In genomic region chr10:125787441-125788060, GRCm38 (mm10) we compare ENCODE assay signal across 7 mouse cellular contexts.
DNase-seq lines count a peak whose midpoint lies in the region; ATAC-seq and TF ChIP-seq lines count a peak whose summit lies in the region.

No protein-coding gene starts in this region.

- no peaks in the 10 kb centered on the region for H3K9me3 ChIP-seq in lung, embryonic 14.5 days (ENCODE audit: low read depth, low read length)
- no peaks in the 10 kb centered on the region for H3K9me3 ChIP-seq in forebrain, embryonic 14.5 days (replicated peaks; ENCODE audit: control insufficient read depth, low read length)
- no peaks in the 10 kb centered on the region for H3K9me3 ChIP-seq in limb, embryonic 15.5 days
- H3K9me3 ChIP-seq in stomach, embryonic 15.5 days, result no peaks in the 10 kb centered on the region

- H3K4me2 ChIP-seq in lung, embryonic 14.5 days, result peak overlapping the region; percentile 59
- peak overlapping the region; percentile 58 for H3K4me2 ChIP-seq in forebrain, embryonic 14.5 days (ENCODE audit: low read length)
- peak overlapping the region; percentile 51 for H3K4me2 ChIP-seq in limb, embryonic 15.5 days
- peak overlapping the region; percentile 53 for H3K4me2 ChIP-seq in stomach, embryonic 15.5 days

- 13% methylated on average over 19 of the region's 19 CpGs for WGBS in lung, embryonic 14.5 days
- 31% methylated on average over 19 of the region's 19 CpGs for WGBS in forebrain, embryonic 14.5 days
- WGBS in limb, embryonic 15.5 days, result 24% methylated on average over 19 of the region's 19 CpGs
- WGBS in stomach, embryonic 15.5 days, result 20% methylated on average over 19 of the region's 19 CpGs

- no peaks in the 10 kb centered on the region for H3K36me3 ChIP-seq in lung, embryonic 14.5 days (ENCODE audit: insufficient read depth)
- no peaks in the 10 kb centered on the region for H3K36me3 ChIP-seq in forebrain, embryonic 14.5 days (ENCODE audit: control insufficient read depth, insufficient read depth, low read length)
- no peaks in the 10 kb centered on the region for H3K36me3 ChIP-seq in limb, embryonic 15.5 days
- H3K36me3 ChIP-seq in stomach, embryonic 15.5 days, result no peaks in the 10 kb centered on the region

- H3K4me3 ChIP-seq in lung, embryonic 14.5 days (ENCODE audit: low read depth, low read length), result peak overlapping the region; percentile 26
- peak overlapping the region; percentile 20; the same call in 1 of the 2 replicates for H3K4me3 ChIP-seq in forebrain, embryonic 14.5 days (ENCODE audit: low read depth, low read length)
- peak overlapping the region; percentile 32 for H3K4me3 ChIP-seq in limb, embryonic 15.5 days
- peak overlapping the region; percentile 29; the same call in 1 of the 2 replicates for H3K4me3 ChIP-seq in stomach, embryonic 15.5 days (replicated peaks)

- intact Hi-C loops in left cerebral cortex, postnatal 14 days (cut with DNase I), result loop anchor here (10.0 kb wide), 1 partner anchor 737 kb away; no protein-coding TSS in a partner anchor

- H3K27me3 ChIP-seq in lung, embryonic 14.5 days (ENCODE audit: insufficient read depth, low read length), result no peaks in the 10 kb centered on the region
- no peaks in the 10 kb centered on the region for H3K27me3 ChIP-seq in forebrain, embryonic 14.5 days (replicated peaks; ENCODE audit: control insufficient read depth, insufficient read depth, low read length)
- H3K27me3 ChIP-seq in limb, embryonic 15.5 days, result no peaks in the 10 kb centered on the region
- no peaks in the 10 kb centered on the region for H3K27me3 ChIP-seq in stomach, embryonic 15.5 days (replicated peaks)

- peak overlapping the region; percentile 94 for H3K27ac ChIP-seq in lung, embryonic 14.5 days (ENCODE audit: low read depth)
- H3K27ac ChIP-seq in forebrain, embryonic 14.5 days (ENCODE audit: low read depth, low read length), result no peak overlapping the region
- H3K27ac ChIP-seq in limb, embryonic 15.5 days, result peak overlapping the region; percentile 90
- H3K27ac ChIP-seq in stomach, embryonic 15.5 days, result peak overlapping the region; percentile 83

- peaks cover 24% of the 10 kb centered on the region for H3K4me1 ChIP-seq in lung, embryonic 14.5 days (ENCODE audit: insufficient read depth)
- peaks cover 19% of the 10 kb centered on the region for H3K4me1 ChIP-seq in forebrain, embryonic 14.5 days (ENCODE audit: control insufficient read depth, insufficient read depth, low read length)
- H3K4me1 ChIP-seq in limb, embryonic 15.5 days, result peaks cover 25% of the 10 kb centered on the region
- H3K4me1 ChIP-seq in stomach, embryonic 15.5 days, result peaks cover 13% of the 10 kb centered on the region

- peak overlapping the region; percentile 16 for H3K9ac ChIP-seq in lung, embryonic 14.5 days
- 0 out of 2 replicates have a peak overlapping the region, but pooled peaks have one; percentile 36 for H3K9ac ChIP-seq in forebrain, embryonic 14.5 days (ENCODE audit: low read length)
- no peak overlapping the region for H3K9ac ChIP-seq in limb, embryonic 15.5 days
- no peak overlapping the region for H3K9ac ChIP-seq in stomach, embryonic 15.5 days

- ATAC-seq in lung, embryonic 14.5 days (ENCODE audit: insufficient read depth), result peak; percentile 11; the same call in 1 of the 2 replicates
- ATAC-seq in forebrain, embryonic 14.5 days, result peak; percentile 13; the same call in 1 of the 2 replicates
- no peak; the same call in 1 of the 2 replicates for ATAC-seq in limb, embryonic 15.5 days (ENCODE audit: insufficient number of reproducible peaks, low FRiP score, low TSS enrichment, low read depth)
- no peak for ATAC-seq in stomach, embryonic 15.5 days (ENCODE audit: insufficient read depth, low FRiP score, low read depth)

- no peak for TF ChIP-seq CTCF in lung, embryonic 14.5 days (IDR thresholded peaks at IDR 0.05; ENCODE audit: low read depth)

- DNase-seq in lung, embryonic 14.5 days, result peak; percentile 56
- no peak for DNase-seq in lung, postnatal 4 days
- peak; percentile 48 for DNase-seq in forebrain, embryonic 14.5 days (ENCODE audit: low spot score)
- no peak for DNase-seq in left cerebral cortex, postnatal 14 days (ENCODE audit: low spot score in 2 of 2)
- no peak for DNase-seq in kidney, postnatal 10 days

Comparison
In these comparisons a context has a peak if more than half of its experiments do, and no peak if none do; other contexts are left out.
1. DNase-seq: peak in lung, embryonic 14.5 days (single experiment) and forebrain, embryonic 14.5 days (single experiment); none in lung, postnatal 4 days (0 of 2), left cerebral cortex, postnatal 14 days (0 of 2) and kidney, postnatal 10 days (single experiment).
2. ATAC-seq: peak in lung, embryonic 14.5 days (single experiment) and forebrain, embryonic 14.5 days (single experiment); none in limb, embryonic 15.5 days (single experiment) and stomach, embryonic 15.5 days (single experiment).
3. H3K9ac ChIP-seq: peak in lung, embryonic 14.5 days (single experiment) and forebrain, embryonic 14.5 days (single experiment); none in limb, embryonic 15.5 days (single experiment) and stomach, embryonic 15.5 days (single experiment).
4. Peak in every context shown above with its lines, with median percentiles within 50 percentile points of each other: H3K4me2 ChIP-seq and H3K4me3 ChIP-seq.